Comparison of ENCODE assay signal across 13 mouse cellular contexts in genomic region chr5:103828304-103828703, GRCm38 (mm10).
DNase-seq lines count a peak whose midpoint lies in the region; ATAC-seq and TF ChIP-seq lines count a peak whose summit lies in the region.
"Had no signal": no experiment of that assay in that cellular context is flagged by ENCODE, and none has a peak within 500 bp of the region (broad histone marks: within the 10 kb centered on the region; RNA-seq: fewer than 3 reads in every experiment).

No protein-coding gene starts in this region.

- DNase-seq in heart, postnatal 36 days = no peak
- DNase-seq in lung, embryonic 14.5 days = no peak
- DNase-seq in lung, adult 18-20 months = no peak
- peak; percentile 42 for DNase-seq in ES-CJ7 (ENCODE audit: low read depth, low spot score)
- DNase-seq in right cerebral cortex, postnatal 36 days (ENCODE audit: low spot score in 2 of 2) = no peak
- DNase-seq in adrenal gland, adult 18-20 months (ENCODE audit: low spot score in 2 of 2) = no peak
- DNase-seq: forebrain, postnatal 0 days; right cerebral cortex, postnatal 4 days had no signal

- H3K4me1 ChIP-seq in heart, embryonic 12.5 days (replicated peaks) = peaks cover 32% of the 10 kb centered on the region
- no peaks in the 10 kb centered on the region for H3K4me1 ChIP-seq in lung, embryonic 14.5 days (ENCODE audit: insufficient read depth)
- H3K4me1 ChIP-seq in heart, embryonic 16.5 days (ENCODE audit: control insufficient read depth, insufficient read depth, low read length) = peaks cover 18% of the 10 kb centered on the region
- H3K4me1 ChIP-seq: hindbrain, embryonic 12.5 days; liver, embryonic 15.5 days had no signal

- H3K27me3 ChIP-seq in heart, embryonic 12.5 days (replicated peaks) = 0 out of 2 replicates have a peak, but pooled peaks cover 3% of the 10 kb centered on the region
- H3K27me3 ChIP-seq in lung, embryonic 14.5 days (ENCODE audit: insufficient read depth, low read length) = no peaks in the 10 kb centered on the region
- H3K27me3 ChIP-seq in heart, embryonic 16.5 days (ENCODE audit: control insufficient read depth, insufficient read depth, low read length) = no peaks in the 10 kb centered on the region
- H3K27me3 ChIP-seq: hindbrain, embryonic 12.5 days; liver, embryonic 15.5 days had no signal

- peak overlapping the region; percentile 49 for H3K9ac ChIP-seq in heart, embryonic 12.5 days
- no peak overlapping the region for H3K9ac ChIP-seq in lung, embryonic 14.5 days
- peak overlapping the region; percentile 30 for H3K9ac ChIP-seq in heart, embryonic 16.5 days (ENCODE audit: low read length)
- H3K9ac ChIP-seq: forebrain, postnatal 0 days; hindbrain, embryonic 12.5 days; liver, embryonic 15.5 days had no signal

- peak; percentile 84 for ATAC-seq in heart, embryonic 12.5 days (ENCODE audit: insufficient number of reproducible peaks, low FRiP score)
- peak; percentile 54; the same call in 1 of the 2 replicates for ATAC-seq in lung, embryonic 14.5 days (ENCODE audit: insufficient read depth)
- peak; percentile 87 for ATAC-seq in heart, embryonic 16.5 days (replicated peaks; ENCODE audit: extremely low read depth, insufficient read depth, low FRiP score)
- ATAC-seq: forebrain, postnatal 0 days; intestine, postnatal 0 days had no signal

- H3K9me3 ChIP-seq in heart, embryonic 12.5 days (replicated peaks) = no peaks in the 10 kb centered on the region
- H3K9me3 ChIP-seq in lung, embryonic 14.5 days (ENCODE audit: low read depth, low read length) = no peaks in the 10 kb centered on the region
- no peaks in the 10 kb centered on the region for H3K9me3 ChIP-seq in heart, embryonic 16.5 days (replicated peaks; ENCODE audit: control insufficient read depth, low read length)
- H3K9me3 ChIP-seq: hindbrain, embryonic 12.5 days; liver, embryonic 15.5 days had no signal

- 32% methylated on average over 21 of the region's 21 CpGs for WGBS in heart, embryonic 12.5 days
- 53% methylated on average over 21 of the region's 21 CpGs for WGBS in lung, embryonic 14.5 days
- 38% methylated on average over 21 of the region's 21 CpGs for WGBS in heart, embryonic 16.5 days

- peak overlapping the region; percentile 87 for H3K27ac ChIP-seq in heart, embryonic 12.5 days (ENCODE audit: poor library complexity, severe bottlenecking)
- H3K27ac ChIP-seq in lung, embryonic 14.5 days (ENCODE audit: low read depth) = no peak overlapping the region
- peak overlapping the region; percentile 90 for H3K27ac ChIP-seq in heart, embryonic 16.5 days (ENCODE audit: low read length)
- H3K27ac ChIP-seq: hindbrain, embryonic 12.5 days; liver, embryonic 15.5 days had no signal

- H3K4me3 ChIP-seq in heart, embryonic 12.5 days = peak overlapping the region; percentile 27
- no peak overlapping the region for H3K4me3 ChIP-seq in lung, embryonic 14.5 days (ENCODE audit: low read depth, low read length)
- peak overlapping the region; percentile 10; the same call in 1 of the 2 replicates for H3K4me3 ChIP-seq in heart, embryonic 16.5 days (ENCODE audit: low read length)
- H3K4me3 ChIP-seq: hindbrain, embryonic 12.5 days; liver, embryonic 15.5 days had no signal

- TF ChIP-seq CTCF in lung, embryonic 14.5 days (IDR thresholded peaks at IDR 0.05; ENCODE audit: low read depth) = peak; percentile 5; the same call in 1 of the 2 replicates

- H3K4me2 ChIP-seq in heart, embryonic 12.5 days = peak overlapping the region; percentile 63
- no peak overlapping the region for H3K4me2 ChIP-seq in lung, embryonic 14.5 days
- H3K4me2 ChIP-seq in heart, embryonic 16.5 days (ENCODE audit: low read depth, low read length) = peak overlapping the region; percentile 52
- H3K4me2 ChIP-seq: hindbrain, embryonic 12.5 days; liver, embryonic 15.5 days had no signal

- peaks cover 14% of the 10 kb centered on the region for H3K36me3 ChIP-seq in heart, embryonic 12.5 days
- H3K36me3 ChIP-seq in lung, embryonic 14.5 days (ENCODE audit: insufficient read depth) = peaks cover under 1% of the 10 kb centered on the region; the same call in 1 of the 2 replicates
- peaks cover 11% of the 10 kb centered on the region for H3K36me3 ChIP-seq in heart, embryonic 16.5 days (ENCODE audit: control insufficient read depth, insufficient read depth)

- intact Hi-C loops in heart, postnatal 36 days (cut with DNase I) = no loop called here
